Mouse (Mus musculus) hindlimb bud, embryonic 11.5 days (tissue): ENCODE results near the gene Cfap44.
"Not testable (repeated sequence)": the region's sequence is repeated elsewhere in the genome, so short reads cannot be mapped to it uniquely, and the experiment has no call there.

ENCODE experiments used
- DNase-seq: peaks from one replicate; pipeline ENCODE4 v3.0.0-alpha.2; 2012; ENCODE audit warnings: low read depth, low spot score; ENCODE audit errors: extremely low spot score

The Cfap44 gene

DNA sequence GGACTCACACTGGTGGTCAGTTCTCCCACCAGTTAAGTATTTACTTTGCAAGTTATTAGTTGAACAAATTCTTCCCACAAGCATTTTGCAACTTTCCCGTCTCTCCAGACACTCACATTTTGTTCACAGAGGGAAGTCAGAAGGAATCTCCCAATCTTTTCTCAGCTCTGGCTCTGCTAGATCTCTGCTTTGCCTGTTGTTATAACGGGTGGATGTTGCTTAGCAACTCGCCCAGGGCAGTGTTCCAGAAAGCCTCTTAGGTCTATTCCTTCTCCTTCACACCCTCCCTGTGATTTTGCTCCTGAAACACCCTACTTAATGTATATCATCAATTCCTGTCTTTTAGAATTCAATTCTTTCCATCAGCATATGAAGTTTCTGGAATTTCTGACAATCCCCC is 28.9 kb downstream of the Cfap44 start:
- DNase-seq = no peak

DNA sequence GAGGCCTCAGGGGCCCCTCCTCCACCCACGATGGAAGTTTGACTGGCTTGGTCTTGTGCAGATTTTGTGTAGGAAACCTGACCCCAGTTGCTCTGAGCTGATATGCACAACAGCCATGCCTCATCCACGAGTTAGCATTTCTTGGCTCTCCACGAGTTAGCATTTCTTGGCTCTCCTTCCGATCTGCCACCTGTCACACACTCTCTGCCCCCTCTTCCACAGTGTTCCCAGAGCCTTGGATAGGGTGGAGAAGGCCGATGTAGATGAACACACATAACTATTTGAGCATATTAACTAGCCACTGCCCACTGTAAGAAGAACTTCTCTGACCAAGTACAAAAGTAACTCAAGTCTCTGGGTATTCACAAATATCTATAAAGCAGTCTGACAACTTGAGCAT is 33.9 kb downstream of the Cfap44 start:
- no peak for DNase-seq

- DNase-seq = no peak
Observed at GRCm38 (mm10) chr16:44430021-44430420, 35.4 kb downstream of the Cfap44 start.

DNA sequence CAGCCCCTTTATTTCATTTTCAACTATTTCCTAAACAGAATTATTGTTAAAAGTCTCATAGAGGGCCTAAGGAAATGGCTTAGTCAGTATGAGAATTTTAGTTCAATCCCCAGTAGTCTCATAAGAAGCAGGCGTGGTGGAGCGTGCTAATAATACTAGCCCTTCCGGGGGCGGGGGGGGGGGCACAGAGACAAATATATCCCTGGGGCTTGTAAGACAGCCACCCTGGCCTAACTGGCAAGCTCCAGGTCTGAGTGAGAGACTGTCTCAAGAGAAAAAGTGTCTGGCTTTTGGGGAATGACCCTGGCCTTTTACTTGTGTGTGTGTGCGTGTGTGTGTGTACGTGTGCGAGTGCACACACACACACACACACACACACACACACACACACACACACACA is 40.3 kb downstream of the Cfap44 start:
- no peak for DNase-seq

GRCm38 (mm10) chr16:44435481-44435880 is 40.9 kb downstream of the Cfap44 start:
- no peak for DNase-seq

DNA sequence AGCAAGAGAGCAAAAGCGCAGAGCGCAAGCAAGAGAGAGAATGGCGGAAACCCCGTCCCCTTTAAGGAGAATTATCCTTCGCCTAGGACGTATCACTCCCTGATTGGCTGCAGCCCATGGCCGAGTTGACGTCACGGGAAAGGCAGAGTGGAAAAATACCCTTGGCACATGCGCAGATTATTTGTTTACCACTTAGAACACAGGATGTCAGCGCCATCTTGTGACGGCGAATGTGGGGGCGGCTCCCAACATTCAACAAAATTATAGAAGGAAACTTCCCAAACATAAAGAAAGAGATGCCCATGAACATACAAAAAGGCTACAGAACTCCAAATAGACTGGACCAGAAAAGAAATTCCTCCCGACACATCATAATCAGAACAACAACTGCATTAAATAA is 47.3 kb downstream of the Cfap44 start:
- DNase-seq = not testable (repeated sequence)

DNA sequence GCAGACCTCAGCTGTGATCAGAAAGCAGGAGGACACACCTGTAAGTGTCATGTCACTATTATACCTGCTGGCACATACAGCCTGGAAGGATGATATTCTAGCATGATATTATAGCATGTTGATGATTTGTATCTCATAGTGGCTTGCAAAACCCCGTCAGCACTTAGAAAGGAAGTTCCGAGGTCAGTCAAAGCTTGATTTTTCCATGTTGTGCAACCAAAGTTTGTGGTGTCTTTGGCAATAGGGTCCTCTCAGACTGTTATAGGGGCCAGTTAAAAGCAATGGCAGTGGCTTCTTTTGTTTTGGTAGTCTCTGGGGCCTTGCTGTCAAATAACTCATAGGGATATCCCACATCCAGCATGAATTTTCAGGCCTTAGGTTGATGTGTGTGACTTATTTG is 63.3 kb downstream of the Cfap44 start:
- DNase-seq = no peak

DNA sequence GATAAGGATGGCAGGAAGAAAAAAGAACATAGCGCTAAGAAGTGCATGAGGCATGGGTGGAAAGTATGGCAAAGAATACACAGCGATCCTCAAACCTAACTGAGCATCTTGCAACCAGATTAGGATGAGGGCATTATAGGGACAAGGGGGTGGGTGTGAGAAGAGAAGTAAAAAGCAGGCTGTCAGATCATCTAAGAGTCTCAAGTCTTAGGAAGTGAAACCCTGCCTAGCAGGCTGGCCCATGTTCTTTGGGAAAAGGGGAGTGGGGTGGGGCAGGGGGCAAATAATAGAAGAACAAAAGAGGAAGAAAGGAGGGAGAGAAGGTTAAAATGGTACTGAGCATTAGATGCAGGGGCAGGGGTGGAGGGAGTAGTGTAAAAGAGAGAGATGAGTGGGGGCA is 64.2 kb downstream of the Cfap44 start:
- DNase-seq = no peak

DNA sequence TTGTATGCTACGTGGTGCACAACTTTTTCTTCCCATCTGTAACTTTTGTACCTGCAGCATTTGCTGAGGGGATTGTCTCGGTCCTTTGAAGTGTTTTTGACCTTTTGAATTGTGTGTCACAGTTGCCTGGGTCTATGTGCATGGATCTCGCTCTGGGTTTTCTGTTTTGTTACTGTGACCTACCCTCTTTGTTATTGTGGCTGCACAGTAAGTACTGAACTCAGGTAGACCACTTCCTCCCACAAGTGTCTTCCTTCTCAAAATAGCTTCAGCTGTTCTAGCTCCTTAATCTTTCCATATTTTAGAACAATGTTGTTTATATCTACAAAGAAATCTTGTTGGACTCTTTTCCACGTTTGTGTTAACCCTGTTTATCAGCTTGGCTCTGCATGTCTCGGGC is 66.3 kb downstream of the Cfap44 start:
- DNase-seq = no peak

GRCm38 (mm10) chr16:44475281-44475680 is 80.7 kb downstream of the Cfap44 start:
- DNase-seq = no peak

DNA sequence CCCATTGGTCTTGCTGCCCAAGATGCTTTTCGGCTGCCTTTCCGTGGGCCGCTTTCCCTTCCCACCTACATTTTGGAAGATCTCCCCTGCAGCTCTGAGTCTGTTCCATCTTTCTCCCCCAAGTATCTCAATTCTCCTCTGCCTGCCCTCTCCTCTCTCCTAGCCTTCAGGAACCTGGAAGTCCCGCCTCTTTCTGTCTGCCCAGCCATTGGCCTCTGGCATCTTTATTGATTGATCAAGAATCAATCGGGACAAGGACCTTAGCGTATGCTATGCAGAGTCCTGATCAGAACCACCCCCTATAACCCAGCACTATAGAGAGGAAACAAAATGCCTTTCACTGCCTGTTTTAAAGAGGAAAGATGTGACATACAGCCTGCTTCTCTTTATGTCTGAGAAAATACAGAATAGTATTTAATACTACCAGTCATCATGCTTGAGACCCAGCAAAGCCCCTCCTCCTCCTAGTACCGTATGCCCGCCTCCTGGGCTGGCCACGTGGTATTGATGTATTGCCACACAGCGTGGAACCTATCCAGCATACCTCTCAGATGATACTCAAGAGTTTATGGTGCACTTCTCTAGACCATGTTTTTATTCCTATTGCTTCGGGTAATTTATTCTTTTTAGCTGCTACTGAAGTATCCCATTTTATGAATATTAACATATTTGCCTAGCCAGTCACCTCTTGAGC is 81.2 kb downstream of the Cfap44 start:
- no peak for DNase-seq

DNA sequence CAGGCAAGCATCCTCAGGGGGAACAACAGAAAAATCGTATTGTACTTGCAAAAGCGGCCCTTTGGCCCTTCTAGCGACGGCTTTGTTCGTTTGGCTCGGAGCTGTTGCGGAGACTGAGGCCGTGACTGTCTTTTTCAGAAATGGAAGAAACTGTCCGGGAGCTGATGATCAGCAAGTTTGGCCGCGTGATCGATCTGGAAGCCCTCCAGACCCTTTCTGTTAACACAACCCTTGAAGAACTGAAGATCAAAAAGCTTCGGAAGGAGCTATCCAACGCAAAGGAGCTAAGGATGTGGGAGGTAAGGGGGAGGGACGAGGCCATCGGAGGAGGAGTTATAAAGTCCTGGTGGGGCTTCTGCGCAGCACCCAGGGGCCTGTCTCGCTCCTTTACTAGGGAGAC is 84.2 kb downstream of the Cfap44 start:
- DNase-seq = no peak

GRCm38 (mm10) chr16:44479852-44480251 is 85.3 kb downstream of the Cfap44 start:
- no peak for DNase-seq

- no peak for DNase-seq
Observed at GRCm38 (mm10) chr16:44480616-44481015, 86.0 kb downstream of the Cfap44 start.

DNA sequence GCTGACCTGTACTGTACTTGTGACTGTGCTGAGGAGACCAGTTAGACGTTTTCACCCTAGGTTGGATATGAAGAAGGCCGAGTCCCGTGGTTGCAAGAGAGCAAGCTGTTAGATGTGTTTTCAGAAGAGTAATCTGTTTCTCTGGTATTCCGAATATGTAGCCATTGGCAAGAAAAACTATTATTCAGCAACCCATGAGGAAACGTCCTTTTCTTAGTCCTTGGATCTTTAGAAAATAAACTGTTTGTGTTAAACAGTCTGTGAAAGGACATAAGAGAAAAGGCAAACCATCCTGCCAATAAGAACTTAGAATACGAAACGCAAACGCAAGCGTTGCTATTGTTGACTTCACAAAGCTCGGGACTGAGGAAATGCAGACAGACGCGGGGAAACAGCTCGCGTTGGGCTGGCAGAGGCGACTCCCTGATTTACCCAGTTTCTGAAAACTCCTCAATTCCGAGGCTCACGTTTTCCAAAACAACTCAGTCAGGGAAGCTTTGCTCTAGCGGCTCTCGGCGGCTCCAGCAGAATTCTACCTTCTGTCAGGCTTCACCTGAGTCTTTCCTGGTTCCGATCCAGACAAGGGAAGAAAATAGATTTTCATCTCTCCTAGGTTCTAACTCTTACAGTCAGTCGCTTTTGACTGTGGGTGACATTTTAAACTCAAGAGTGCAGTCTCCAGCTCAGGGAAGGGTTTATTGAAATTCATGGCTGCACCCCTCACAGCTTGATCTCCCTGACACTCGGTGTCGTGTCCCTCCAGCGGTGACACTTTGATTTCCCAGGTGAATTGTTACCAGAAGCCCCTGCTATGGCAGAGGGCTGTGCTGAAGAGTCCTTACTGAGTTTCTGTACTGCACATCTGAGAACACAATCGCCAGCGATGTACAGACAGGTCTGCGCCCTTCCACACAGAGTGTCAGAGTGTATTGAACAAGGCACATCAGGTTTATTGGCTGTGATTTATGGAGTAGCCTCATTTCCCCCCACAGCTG is 87.3 kb downstream of the Cfap44 start:
- no peak for DNase-seq

DNA sequence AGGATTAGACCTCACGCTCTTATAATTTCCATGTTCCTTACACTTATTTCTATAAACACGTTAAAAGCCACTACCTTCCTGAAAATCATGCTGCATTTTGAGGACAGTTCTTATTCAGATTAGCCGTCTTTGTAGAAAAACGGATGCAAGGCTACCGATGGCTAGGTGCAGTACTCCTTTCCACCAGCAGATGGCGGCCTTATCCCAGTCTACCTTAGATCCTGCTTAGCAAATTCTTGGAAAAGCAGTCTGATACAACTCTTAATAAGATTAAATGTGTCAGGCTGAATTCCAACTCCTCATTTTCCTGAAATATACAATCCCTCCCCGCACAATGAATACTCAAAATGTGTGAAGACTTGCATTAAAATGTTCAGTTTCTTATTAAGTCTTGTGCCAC is 89.5 kb downstream of the Cfap44 start:
- peak; percentile 69 for DNase-seq

- DNase-seq = no peak
Observed at GRCm38 (mm10) chr16:44484831-44485230, 90.2 kb downstream of the Cfap44 start.

- no peak for DNase-seq
Observed at GRCm38 (mm10) chr16:44485691-44486090, 91.1 kb downstream of the Cfap44 start.

GRCm38 (mm10) chr16:44486612-44487011 is 92.0 kb downstream of the Cfap44 start:
- DNase-seq = no peak

- DNase-seq = no peak
Observed at GRCm38 (mm10) chr16:44487194-44487593, 92.6 kb downstream of the Cfap44 start.

- DNase-seq = no peak
Observed at GRCm38 (mm10) chr16:44491051-44491450, 96.5 kb downstream of the Cfap44 start.

DNA sequence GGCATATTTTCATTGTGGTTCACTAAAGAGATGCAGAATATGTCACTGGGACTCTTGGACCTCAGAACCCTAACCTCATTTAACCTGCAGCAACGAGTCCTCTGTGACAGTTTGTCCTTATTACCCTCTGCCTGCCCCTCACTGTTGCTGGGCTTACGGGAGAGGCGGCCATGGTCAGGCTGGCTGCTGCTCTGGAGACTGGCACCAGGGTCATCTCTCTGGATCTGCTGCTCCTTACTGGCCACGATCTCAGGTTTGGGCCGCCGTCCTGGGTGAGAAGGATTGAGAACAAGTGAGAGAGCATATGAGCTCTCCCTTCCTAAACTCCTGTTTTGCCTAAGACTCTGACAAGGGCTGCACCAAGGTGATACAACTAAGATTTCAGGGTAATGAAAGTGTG is 97.6 kb downstream of the Cfap44 start:
- no peak for DNase-seq
